Mouse (Mus musculus): Measurements from ENCODE around the gene Serpina3g.

Gene Serpina3g

GRCm38 (mm10) chr12:104279056-104279435, 43.0 kb downstream of the Serpina3g start:
- DNase-seq (ENCODE audit: low read depth, low spot score): no peak

- no peak for DNase-seq (ENCODE audit: low read depth, low spot score)
These were observed 47.3 kb downstream of the Serpina3g start for GRCm38 (mm10) chr12:104283380-104283779.

- DNase-seq (ENCODE audit: low read depth, low spot score): no peak
These were observed 52.3 kb downstream of the Serpina3g start for GRCm38 (mm10) chr12:104288336-104288735.

- no peak for DNase-seq (ENCODE audit: low read depth, low spot score)
These were observed 53.8 kb downstream of the Serpina3g start for GRCm38 (mm10) chr12:104289872-104290271.
